Mouse (Mus musculus) CD4-positive, CD25-positive, alpha-beta regulatory T cell, adult 9 weeks (primary cell): Measurements from ENCODE around the gene Gm20852. TPM values are rescaled to one million over a fixed set of nuclear protein-coding genes. Genes with fewer than 3 reads are reported as not detected.

Experiments
- polyA plus RNA-seq: library from polyadenylated mRNA; unstranded; fragments of 100-300 nt; shearing (Covaris generic); gene quantifications from one replicate; pipeline ENCODE4 v1.2.1, GENCODE M21; 2017

Gene Gm20852
- polyA plus RNA-seq: not detected

DNA sequence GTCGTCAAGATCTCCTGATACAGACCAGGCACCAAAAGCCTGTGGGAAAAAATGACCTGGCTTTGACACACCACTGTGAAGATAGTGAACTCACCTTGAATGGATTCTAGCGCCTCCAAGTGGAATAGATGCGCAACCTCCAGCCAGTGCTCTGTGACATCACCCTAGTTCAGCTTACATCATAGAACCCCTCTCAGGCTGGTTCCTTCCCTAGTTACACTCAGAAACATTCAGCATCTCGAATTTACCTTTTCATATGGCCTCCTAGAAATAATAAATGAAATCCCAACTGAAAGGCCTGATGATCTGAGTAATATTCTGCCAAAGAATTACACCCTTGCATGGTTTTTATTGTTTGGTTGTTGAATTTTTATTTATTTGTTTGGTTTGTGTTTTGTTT is at the start of gene Gm20852:
Gm20852 (minus strand) TSS at position 101 of the 400 bp plus-strand sequence.

